In genomic region chr15:95216640-95217365, GRCm38 (mm10) we compare ENCODE assay signal across 11 mouse cellular contexts.
DNase-seq lines count a peak whose midpoint lies in the region; ATAC-seq lines count a peak whose summit lies in the region.
"Had no signal": no experiment of that assay in that cellular context is flagged by ENCODE, and none has a peak within 500 bp of the region (broad histone marks: within the 10 kb centered on the region; RNA-seq: fewer than 3 reads in every experiment).

No protein-coding gene starts in this region.

- 55% methylated on average over 12 of the region's 12 CpGs for WGBS in embryonic facial prominence, embryonic 11.5 days
- 68% methylated on average over 12 of the region's 12 CpGs for WGBS in embryonic facial prominence, embryonic 10.5 days
- 39% methylated on average over 12 of the region's 12 CpGs for WGBS in embryonic facial prominence, embryonic 13.5 days

- H3K4me2 ChIP-seq in embryonic facial prominence, embryonic 11.5 days (ENCODE audit: low read depth, low read length) = no peak overlapping the region
- H3K4me2 ChIP-seq in embryonic facial prominence, embryonic 13.5 days = peak overlapping the region; percentile 11

- H3K27me3 ChIP-seq in embryonic facial prominence, embryonic 11.5 days (ENCODE audit: control insufficient read depth, insufficient read depth, low read length) = no peaks in the 10 kb centered on the region
- no peaks in the 10 kb centered on the region for H3K27me3 ChIP-seq in embryonic facial prominence, embryonic 10.5 days (replicated peaks; ENCODE audit: low read depth, poor library complexity, severe bottlenecking)
- no peaks in the 10 kb centered on the region for H3K27me3 ChIP-seq in embryonic facial prominence, embryonic 13.5 days

- no peak overlapping the region for H3K9ac ChIP-seq in embryonic facial prominence, embryonic 11.5 days (replicated peaks; ENCODE audit: low read length)
- no peak overlapping the region for H3K9ac ChIP-seq in embryonic facial prominence, embryonic 13.5 days
- H3K9ac ChIP-seq: liver, postnatal 0 days had no signal

- no peaks in the 10 kb centered on the region for H3K4me1 ChIP-seq in embryonic facial prominence, embryonic 11.5 days (ENCODE audit: control insufficient read depth, insufficient read depth, low read length)
- peaks cover 11% of the 10 kb centered on the region for H3K4me1 ChIP-seq in embryonic facial prominence, embryonic 10.5 days
- peaks cover 16% of the 10 kb centered on the region for H3K4me1 ChIP-seq in embryonic facial prominence, embryonic 13.5 days

- ATAC-seq in embryonic facial prominence, embryonic 11.5 days (replicated peaks; ENCODE audit: insufficient number of reproducible peaks, low FRiP score, low TSS enrichment, low read depth) = no peak; the same call in 1 of the 2 replicates
- peak; percentile 84 for ATAC-seq in cerebellum, adult (ENCODE audit: insufficient number of reproducible peaks, low FRiP score, low TSS enrichment)
- no peak for ATAC-seq in embryonic facial prominence, embryonic 13.5 days (ENCODE audit: insufficient number of reproducible peaks, insufficient read depth, low FRiP score, low TSS enrichment, low read depth)
- ATAC-seq: liver, postnatal 0 days had no signal

- intact Hi-C loops in heart, postnatal 25 days (cut with DNase I) = no loop called here
- intact Hi-C loops in heart, postnatal 10 days (cut with DNase I) = no loop called here

- DNase-seq in embryonic facial prominence, embryonic 11.5 days (ENCODE audit: low spot score) = peak; percentile 55
- no peak for DNase-seq in embryonic facial prominence, embryonic 10.5 days (ENCODE audit: low spot score)
- peak; percentile 49 to 64 for DNase-seq in layer of hippocampus, adult 8-10 months (ENCODE audit: low spot score in 2 of 2)
- DNase-seq in spleen, postnatal 36 days (ENCODE audit: low spot score in 2 of 2) = no peak
- no peak for DNase-seq in heart, postnatal 25 days (ENCODE audit: low spot score)
- no peak for DNase-seq in heart, postnatal 10 days
- DNase-seq: heart, postnatal 14 days; liver, postnatal 0 days; thymus, adult 2 months had no signal

- no peak overlapping the region for H3K4me3 ChIP-seq in embryonic facial prominence, embryonic 11.5 days (ENCODE audit: low read depth, low read length)
- H3K4me3 ChIP-seq in embryonic facial prominence, embryonic 10.5 days = no peak overlapping the region
- H3K4me3 ChIP-seq in embryonic facial prominence, embryonic 13.5 days = no peak overlapping the region

- no peaks in the 10 kb centered on the region for H3K9me3 ChIP-seq in embryonic facial prominence, embryonic 11.5 days (replicated peaks; ENCODE audit: control insufficient read depth, low read length)
- H3K9me3 ChIP-seq in embryonic facial prominence, embryonic 10.5 days = no peaks in the 10 kb centered on the region
- no peaks in the 10 kb centered on the region for H3K9me3 ChIP-seq in embryonic facial prominence, embryonic 13.5 days

- H3K27ac ChIP-seq in embryonic facial prominence, embryonic 11.5 days (replicated peaks; ENCODE audit: low read depth, low read length) = no peak overlapping the region
- no peak overlapping the region for H3K27ac ChIP-seq in embryonic facial prominence, embryonic 10.5 days (replicated peaks)
- peak overlapping the region; percentile 44; the same call in 1 of the 2 replicates for H3K27ac ChIP-seq in embryonic facial prominence, embryonic 13.5 days

- H3K36me3 ChIP-seq in embryonic facial prominence, embryonic 11.5 days (replicated peaks; ENCODE audit: control insufficient read depth, insufficient read depth, low read depth, low read length) = no peaks in the 10 kb centered on the region
- H3K36me3 ChIP-seq in embryonic facial prominence, embryonic 10.5 days (replicated peaks) = no peaks in the 10 kb centered on the region
- no peaks in the 10 kb centered on the region for H3K36me3 ChIP-seq in embryonic facial prominence, embryonic 13.5 days

Comparison
In these comparisons a context has a peak if more than half of its experiments do, and no peak if none do; other contexts are left out.
1. DNase-seq: peak in embryonic facial prominence, embryonic 11.5 days (single experiment) and layer of hippocampus, adult 8-10 months (2 of 2); none in embryonic facial prominence, embryonic 10.5 days (single experiment), spleen, postnatal 36 days (0 of 2), heart, postnatal 25 days (single experiment) and heart, postnatal 10 days (0 of 2).